Mouse (Mus musculus) G1E (cell line): ENCODE data around the gene Ntan1.
"Not testable (repeated sequence)": the region's sequence is repeated elsewhere in the genome, so short reads cannot be mapped to it uniquely, and the experiment has no call there.

ENCODE experiments used
- CTCF ChIP-seq: IDR thresholded peaks from 2 replicates; pipeline ENCODE4 v1.5.1; 2012; ENCODE audit warnings: low read depth, low read length, inconsistent platforms, mixed read lengths
- TAL1 ChIP-seq: conservative IDR thresholded peaks from 2 replicates; pipeline ENCODE4 v1.6.1; 2012; ENCODE audit warnings: low read depth, low read length, inconsistent platforms, mixed read lengths

DNA sequence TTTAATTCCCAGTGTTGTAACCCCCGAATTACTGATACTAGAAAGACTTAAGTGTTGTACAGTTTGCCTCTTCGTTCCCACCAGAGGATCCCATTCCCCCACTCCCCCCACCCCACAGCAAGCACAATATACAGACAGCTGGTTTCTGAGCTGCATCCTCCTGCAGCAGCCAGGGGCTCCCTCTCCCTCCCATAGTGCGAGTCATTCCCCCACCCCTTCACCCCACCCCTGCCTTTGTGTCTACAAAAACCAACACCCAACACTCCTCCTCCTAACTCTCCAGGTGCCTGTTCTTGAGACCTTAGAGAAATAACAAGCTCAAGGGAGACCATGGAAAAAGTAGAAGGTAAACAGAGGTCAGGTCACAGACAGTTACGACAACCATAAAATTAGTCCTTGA, 47.0 kb upstream of the Ntan1 start:
- not testable (repeated sequence) for TF ChIP-seq CTCF, TAL1
